Mouse (Mus musculus) heart, embryonic 15.5 days (tissue): ENCODE measurements at regions not wholly inside any gene's neighbourhood (a gene's known extent, or its start where the extent isn't known, plus 50 kb on each side); places are given as distances from the start of the nearest gene placed in this dataset.

Experiments
- ATAC-seq: fragments of 200-750 bp; cut with Nextera tagmentation; replicated peaks from 2 replicates; pipeline ENCODE4 v1.8.0; 2017; ENCODE audit warnings: low read depth, moderate TSS enrichment; ENCODE audit not compliant: insufficient number of reproducible peaks, insufficient read depth, low FRiP score
- H3K27ac ChIP-seq: fragments of 300-500 bp; sonication (generic); 2 replicates; pipeline ENCODE4 v1.5.1; 2015; ENCODE audit warnings: mild to moderate bottlenecking, inconsistent platforms
- H3K27me3 ChIP-seq: fragments of 300-500 bp; sonication (generic); 2 replicates; pipeline ENCODE4 v1.6.1; 2015; ENCODE audit warnings: inconsistent platforms
- H3K36me3 ChIP-seq: fragments of 300-500 bp; sonication (generic); 2 replicates; pipeline ENCODE4 v1.6.1; 2015; ENCODE audit warnings: mild to moderate bottlenecking, inconsistent platforms
- H3K4me1 ChIP-seq: fragments of 300-500 bp; sonication (generic); replicated peaks from 2 replicates; pipeline ENCODE4 v1.6.1; 2015; ENCODE audit warnings: inconsistent platforms
- H3K4me2 ChIP-seq: fragments of 300-500 bp; sonication (generic); 2 replicates; pipeline ENCODE4 v1.6.1; 2015; ENCODE audit warnings: inconsistent platforms, mild to moderate bottlenecking, moderate library complexity
- H3K4me3 ChIP-seq: fragments of 300-500 bp; sonication (generic); 2 replicates; pipeline ENCODE4 v1.5.1; 2015; ENCODE audit warnings: mild to moderate bottlenecking, inconsistent platforms
- H3K9ac ChIP-seq: fragments of 300-500 bp; sonication (generic); 2 replicates; pipeline ENCODE4 v1.6.1; 2015; ENCODE audit warnings: mild to moderate bottlenecking, inconsistent platforms
- H3K9me3 ChIP-seq: fragments of 300-500 bp; sonication (generic); replicated peaks from 2 replicates; pipeline ENCODE4 v1.6.1; 2016; ENCODE audit warnings: inconsistent platforms
- WGBS: fragments of 180-500 bp; shearing (Covaris S2); methylation state at CpG from one replicate; pipeline ENCODE4 v1.1.7; 2015; ENCODE audit warnings: mixed read lengths; 5-methylcytosine and 5-hydroxymethylcytosine counted together

DNA sequence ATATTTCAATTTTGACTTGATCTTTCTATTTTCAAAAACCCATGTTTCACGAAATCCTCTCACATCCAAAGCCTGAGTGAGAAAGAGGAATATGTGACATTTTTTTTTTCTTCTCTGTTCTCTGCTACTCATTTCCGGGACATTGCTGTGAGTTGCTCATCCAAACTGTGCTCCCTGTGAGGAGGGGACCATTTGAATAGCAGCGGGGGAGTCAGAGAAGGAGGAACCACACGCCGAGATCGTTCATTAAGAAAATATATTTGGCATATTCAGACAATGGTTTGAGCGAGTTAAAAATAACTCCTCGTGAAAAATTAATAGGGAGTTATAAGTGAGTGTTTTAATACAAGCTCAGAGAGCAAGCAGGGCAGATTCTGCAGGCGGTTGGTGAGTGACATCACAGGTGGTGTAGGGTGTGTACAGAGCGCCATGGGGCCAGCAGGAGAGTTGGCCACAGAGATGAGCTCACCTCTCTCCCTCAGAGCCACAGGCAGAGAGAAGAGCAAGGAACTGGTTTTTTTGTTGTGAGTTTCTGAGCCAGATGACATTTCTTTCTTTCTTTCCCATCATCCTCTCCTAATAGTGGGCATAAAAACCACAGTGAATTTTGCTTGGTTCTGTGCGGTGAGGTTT lies 54.4 kb upstream of the Calcoco1 start:
- H3K4me2 ChIP-seq: no peak overlapping the region
- no peaks in the 10 kb centered on the region for H3K36me3 ChIP-seq
- no peak for ATAC-seq
- no peak overlapping the region for H3K27ac ChIP-seq
- H3K27me3 ChIP-seq: peaks cover 15% of the 10 kb centered on the region
- no peaks in the 10 kb centered on the region for H3K9me3 ChIP-seq
- no peak overlapping the region for H3K4me3 ChIP-seq
- WGBS: 43% methylated on average over 11 of the region's 11 CpGs
- H3K4me1 ChIP-seq: no peaks in the 10 kb centered on the region
- H3K9ac ChIP-seq: no peak overlapping the region

DNA sequence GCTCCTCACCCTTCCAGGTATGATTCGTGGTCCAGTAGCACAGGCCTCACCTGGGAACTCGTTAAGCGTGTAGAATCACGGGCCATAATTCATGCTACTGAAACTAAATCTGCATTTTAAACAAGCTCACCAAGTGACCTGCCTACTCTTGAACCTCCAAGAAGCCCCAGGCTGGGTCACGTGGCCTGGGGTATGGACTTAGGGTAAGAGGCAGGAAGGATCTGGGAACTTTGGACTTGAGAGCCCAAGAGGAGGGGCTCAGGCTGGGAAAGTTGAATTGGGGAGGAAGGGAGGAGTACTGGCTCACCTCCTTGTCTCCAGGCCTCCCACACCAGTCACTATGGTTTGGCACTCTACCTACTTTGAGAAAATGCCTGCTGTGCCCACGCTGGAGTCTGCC lies 58.6 kb upstream of the Calcoco1 start:
- ATAC-seq: no peak
- peaks cover 31% of the 10 kb centered on the region for H3K27me3 ChIP-seq

DNA sequence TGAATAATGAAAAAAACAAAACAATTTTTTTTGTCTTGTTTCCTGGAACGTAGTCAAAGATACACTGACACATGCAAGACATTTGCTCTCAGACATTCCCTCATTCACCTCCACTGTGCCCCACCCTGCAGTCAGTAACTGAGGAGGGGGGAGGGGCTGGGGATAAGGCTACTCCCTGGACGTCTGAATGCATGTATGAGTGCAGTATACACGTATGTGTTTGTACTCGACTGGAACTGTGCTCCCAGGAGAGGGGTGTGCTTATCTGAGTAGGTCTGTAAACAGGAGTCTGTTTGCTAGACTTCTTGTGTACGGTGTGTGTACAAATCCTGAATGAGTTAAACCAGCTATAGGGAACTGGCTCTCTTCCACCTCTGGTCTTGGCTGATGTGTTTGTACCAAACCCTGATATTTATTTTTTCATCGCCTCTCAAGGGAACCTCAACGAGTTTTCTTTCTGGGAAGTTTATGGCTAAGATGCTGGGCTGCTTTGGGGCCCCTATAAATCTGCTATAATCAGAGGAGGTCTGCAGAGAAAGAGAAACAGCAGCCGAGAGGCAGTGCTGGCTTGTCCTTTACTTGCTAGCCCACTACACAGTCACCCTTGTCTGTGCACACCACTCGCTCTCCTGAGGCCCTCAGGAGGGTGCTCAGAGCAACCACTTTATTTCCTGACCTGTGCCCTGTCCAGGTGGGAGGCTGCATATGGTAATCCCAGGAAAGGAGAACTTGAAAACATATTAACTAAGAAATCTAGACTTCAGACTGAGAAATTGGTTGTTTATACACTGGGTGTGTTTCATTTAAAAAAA lies 61.2 kb upstream of the Calcoco1 start:
- H3K27me3 ChIP-seq: peaks cover 46% of the 10 kb centered on the region
- WGBS: 47% methylated on average over 9 of the region's 9 CpGs
- no peak overlapping the region for H3K27ac ChIP-seq
- H3K36me3 ChIP-seq: no peaks in the 10 kb centered on the region
- no peak overlapping the region for H3K4me3 ChIP-seq
- no peaks in the 10 kb centered on the region for H3K4me1 ChIP-seq
- no peak overlapping the region for H3K4me2 ChIP-seq
- no peak for ATAC-seq
- H3K9me3 ChIP-seq: no peaks in the 10 kb centered on the region
- H3K9ac ChIP-seq: no peak overlapping the region

More for the DNA sequence above, 58.6 kb upstream of the Calcoco1 start:
- Histone ChIP-seq H3K27ac (no peak overlapping the region), H3K9me3 (no peaks in the 10 kb centered on the region), H3K4me3 (no peak overlapping the region), H3K36me3 (no peaks in the 10 kb centered on the region), H3K4me2 (no peak overlapping the region), H3K9ac (no peak overlapping the region), H3K4me1 (no peaks in the 10 kb centered on the region)
- 82% methylated on average over 6 of the region's 6 CpGs for WGBS

DNA sequence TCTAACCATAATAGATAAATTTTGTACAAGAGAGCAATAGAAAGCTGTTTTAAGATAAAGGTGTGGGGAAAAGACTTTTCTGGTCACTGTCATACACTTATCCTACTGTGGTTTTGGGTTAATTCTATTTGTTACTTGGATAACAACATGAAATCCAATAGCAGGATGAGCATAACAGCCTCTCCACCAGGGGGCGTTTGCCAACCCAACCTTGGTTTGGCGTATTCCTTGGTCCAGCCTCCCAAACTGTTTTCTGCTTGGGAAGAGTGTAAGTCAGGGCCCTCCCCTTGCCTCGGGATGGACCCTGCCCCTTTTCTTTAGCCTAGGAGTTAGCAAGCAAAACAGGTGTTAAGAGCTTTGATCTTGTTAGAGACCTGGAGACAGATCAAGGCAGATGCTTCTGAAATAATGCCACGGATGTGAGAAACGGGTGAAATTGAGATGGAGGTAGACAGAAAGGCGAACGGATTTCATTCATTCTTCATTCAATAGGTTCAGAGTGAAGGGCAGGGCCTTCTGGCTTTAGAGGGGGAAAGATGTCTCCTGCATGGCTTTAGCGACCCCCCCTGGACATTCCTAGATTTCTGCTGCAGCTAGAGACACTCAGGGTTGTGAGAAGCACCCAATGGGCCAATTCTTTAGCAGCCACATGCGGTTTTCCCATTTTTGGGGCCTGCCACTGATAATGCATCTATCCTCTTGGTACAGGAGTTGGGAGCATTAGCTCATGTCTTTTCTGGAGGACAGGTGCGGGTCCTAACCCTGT lies 63.3 kb upstream of the Calcoco1 start:
- WGBS: 32% methylated on average over 10 of the region's 10 CpGs
- Histone ChIP-seq H3K9me3 (no peaks in the 10 kb centered on the region), H3K27me3 (peaks cover 66% of the 10 kb centered on the region)

DNA sequence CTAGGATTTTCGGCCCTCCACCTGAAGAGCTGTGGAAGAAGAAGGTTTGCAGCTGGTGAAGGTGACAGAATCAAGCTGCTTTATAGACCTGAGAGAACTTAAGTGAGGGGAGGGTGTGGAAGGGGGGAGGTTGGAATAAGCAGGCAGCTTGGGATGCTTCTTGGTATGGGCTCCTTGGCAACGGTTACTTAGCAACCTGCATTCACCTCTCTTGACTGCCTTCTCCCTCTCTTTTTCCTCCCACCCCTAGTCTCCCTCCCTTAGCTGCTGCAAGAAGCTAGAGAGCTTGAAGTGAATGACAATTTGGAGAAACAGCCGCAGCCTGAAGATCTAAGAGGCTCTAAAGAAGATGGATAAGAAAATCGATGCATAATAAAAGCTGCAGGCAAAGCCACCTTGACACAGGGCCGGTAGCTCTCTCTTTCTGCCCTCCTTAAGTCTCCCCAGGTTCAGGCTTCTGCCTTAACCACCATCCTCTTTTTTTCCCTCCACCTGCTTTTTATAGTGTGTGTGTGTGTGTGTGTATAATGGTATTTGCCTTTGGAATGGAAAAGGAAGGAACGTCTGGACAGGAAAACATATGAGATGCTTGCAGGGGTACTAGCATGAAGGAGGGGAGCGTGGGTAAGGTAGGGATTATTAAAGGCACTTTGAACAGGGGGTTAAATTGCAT lies 67.0 kb upstream of the Calcoco1 start:
- no peak overlapping the region for H3K4me3 ChIP-seq
- H3K9ac ChIP-seq: no peak overlapping the region
- H3K36me3 ChIP-seq: no peaks in the 10 kb centered on the region
- no peaks in the 10 kb centered on the region for H3K4me1 ChIP-seq
- H3K9me3 ChIP-seq: no peaks in the 10 kb centered on the region
- H3K27ac ChIP-seq: no peak overlapping the region
- H3K4me2 ChIP-seq: no peak overlapping the region
- whole genome bisulfite sequencing: 49% methylated on average over 7 of the region's 7 CpGs
- no peak for ATAC-seq
- H3K27me3 ChIP-seq: peaks cover 79% of the 10 kb centered on the region

More for the DNA sequence above, 63.3 kb upstream of the Calcoco1 start:
- ATAC-seq: no peak
- H3K4me3 ChIP-seq: no peak overlapping the region
- no peak overlapping the region for H3K9ac ChIP-seq
- H3K4me1 ChIP-seq: no peaks in the 10 kb centered on the region
- no peaks in the 10 kb centered on the region for H3K36me3 ChIP-seq
- no peak overlapping the region for H3K4me2 ChIP-seq
- H3K27ac ChIP-seq: no peak overlapping the region

DNA sequence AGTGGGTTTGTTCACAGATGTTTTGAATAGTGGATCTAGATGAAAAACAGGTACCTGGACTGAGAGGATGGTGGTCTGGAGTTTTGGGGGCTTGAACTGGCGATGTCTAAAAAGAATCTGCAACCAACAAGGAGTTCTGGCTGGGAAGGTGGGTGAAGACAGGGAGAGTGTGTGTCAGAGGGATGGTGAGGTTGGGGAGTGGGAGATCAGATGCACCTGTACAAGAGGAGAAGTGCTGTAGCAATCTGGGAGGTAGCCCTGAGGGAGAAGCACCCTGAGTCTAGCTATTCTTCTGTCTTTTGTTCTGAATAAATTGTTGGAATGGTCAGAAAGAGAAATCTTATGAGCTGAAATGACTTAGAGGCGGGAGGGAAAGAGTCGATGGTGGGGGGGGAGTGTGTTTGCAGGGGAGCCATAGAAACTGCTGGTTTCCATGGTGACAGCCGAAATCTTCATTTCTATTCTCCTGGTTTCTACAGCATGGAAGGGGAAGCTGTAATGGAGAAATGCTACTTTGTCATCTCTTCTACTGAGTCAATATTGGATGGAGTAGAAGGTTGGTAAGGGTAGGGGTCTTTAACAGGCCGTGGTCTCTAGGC lies 75.1 kb upstream of the Calcoco1 start:
- Histone ChIP-seq H3K9ac (no peak overlapping the region), H3K36me3 (no peaks in the 10 kb centered on the region), H3K9me3 (no peaks in the 10 kb centered on the region), H3K4me1 (no peaks in the 10 kb centered on the region), H3K27ac (no peak overlapping the region), H3K27me3 (peaks cover 66% of the 10 kb centered on the region), H3K4me3 (no peak overlapping the region), H3K4me2 (no peak overlapping the region)
- no peak for ATAC-seq
- WGBS: 70% methylated on average over 5 of the region's 5 CpGs

DNA sequence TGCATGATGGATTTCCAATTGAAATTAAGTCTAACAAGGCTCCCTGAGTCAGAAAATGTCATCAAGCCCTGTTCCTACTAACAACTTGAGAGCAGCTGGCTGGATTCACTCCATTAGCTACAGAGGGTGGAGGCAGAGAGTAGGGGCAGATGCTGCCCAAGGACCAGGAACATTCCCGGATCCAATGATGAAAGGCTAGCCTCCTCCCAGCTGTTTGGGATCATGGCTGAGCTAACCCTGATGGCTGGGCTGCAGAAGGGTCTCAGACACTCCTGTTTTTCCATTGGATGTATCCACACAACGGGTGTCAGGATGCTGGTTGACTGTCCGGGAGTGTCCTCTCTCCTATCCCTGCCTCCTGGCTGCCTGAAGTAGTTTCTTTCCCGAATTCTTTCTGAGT lies 78.1 kb upstream of the Calcoco1 start:
- no peaks in the 10 kb centered on the region for H3K4me1 ChIP-seq
- WGBS: 73% methylated on average over 4 of the region's 4 CpGs
- peaks cover 59% of the 10 kb centered on the region for H3K27me3 ChIP-seq
- no peaks in the 10 kb centered on the region for H3K9me3 ChIP-seq
- H3K4me2 ChIP-seq: no peak overlapping the region
- no peak overlapping the region for H3K27ac ChIP-seq
- no peak overlapping the region for H3K9ac ChIP-seq
- H3K4me3 ChIP-seq: no peak overlapping the region
- ATAC-seq: no peak
- no peaks in the 10 kb centered on the region for H3K36me3 ChIP-seq

DNA sequence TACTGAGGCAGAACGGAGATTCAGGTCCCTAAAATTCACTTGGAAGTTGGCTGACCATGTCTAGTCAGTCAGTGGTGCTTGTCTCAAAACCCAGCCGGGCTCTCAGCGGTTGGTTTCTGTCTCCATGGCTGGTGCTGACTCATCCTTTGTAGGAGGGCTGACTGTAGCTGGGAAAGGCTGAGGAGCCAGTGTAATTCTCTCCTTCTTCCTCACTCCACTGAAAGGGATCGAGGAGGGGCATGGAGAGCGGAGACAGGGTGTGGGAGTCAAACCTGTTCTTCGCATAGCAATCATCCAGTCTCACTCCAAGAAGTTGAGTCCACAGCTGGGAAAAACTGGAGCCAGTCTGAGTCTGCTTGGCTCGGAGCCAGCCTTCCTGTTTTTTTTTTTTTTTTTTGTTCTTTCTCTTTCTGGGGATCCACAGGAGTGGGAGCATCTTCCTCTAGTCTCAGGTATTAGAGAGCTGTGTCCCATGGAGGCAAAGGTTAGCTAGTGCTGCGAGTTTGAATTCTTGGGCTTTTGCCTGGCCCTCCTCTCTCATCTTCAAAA lies 80.4 kb upstream of the Calcoco1 start:
- H3K9ac ChIP-seq: no peak overlapping the region
- H3K36me3 ChIP-seq: no peaks in the 10 kb centered on the region
- H3K4me2 ChIP-seq: no peak overlapping the region
- no peaks in the 10 kb centered on the region for H3K9me3 ChIP-seq
- ATAC-seq: no peak
- H3K27ac ChIP-seq: no peak overlapping the region
- H3K4me3 ChIP-seq: no peak overlapping the region
- peaks cover 60% of the 10 kb centered on the region for H3K27me3 ChIP-seq
- no peaks in the 10 kb centered on the region for H3K4me1 ChIP-seq
- 59% methylated on average over 8 of the region's 8 CpGs for WGBS

DNA sequence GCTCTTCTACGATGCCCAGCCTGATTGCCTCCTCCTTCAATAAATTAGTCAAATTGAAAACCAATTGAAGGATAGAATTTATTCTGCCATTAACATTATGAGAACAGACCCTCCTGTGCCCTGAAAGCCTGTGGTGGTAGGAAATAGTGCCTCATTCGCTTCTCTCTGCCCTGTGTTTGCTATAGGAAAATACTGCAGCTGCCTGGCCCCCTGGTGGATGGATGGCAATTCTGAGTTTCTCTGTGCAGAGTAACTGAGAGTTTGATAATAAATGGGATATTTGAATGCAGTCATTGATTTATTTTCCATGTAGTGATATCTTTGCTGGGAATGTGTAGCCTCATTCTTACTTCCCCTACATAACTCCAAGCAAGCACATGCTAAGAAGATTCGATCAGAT lies 85.4 kb upstream of the Calcoco1 start:
- Histone ChIP-seq H3K27me3 (peaks cover 42% of the 10 kb centered on the region), H3K9me3 (no peaks in the 10 kb centered on the region), H3K4me3 (no peak overlapping the region), H3K4me2 (no peak overlapping the region), H3K27ac (no peak overlapping the region), H3K36me3 (no peaks in the 10 kb centered on the region), H3K4me1 (no peaks in the 10 kb centered on the region), H3K9ac (no peak overlapping the region)
- 64% methylated on average over 3 of the region's 3 CpGs for WGBS
- ATAC-seq: no peak

DNA sequence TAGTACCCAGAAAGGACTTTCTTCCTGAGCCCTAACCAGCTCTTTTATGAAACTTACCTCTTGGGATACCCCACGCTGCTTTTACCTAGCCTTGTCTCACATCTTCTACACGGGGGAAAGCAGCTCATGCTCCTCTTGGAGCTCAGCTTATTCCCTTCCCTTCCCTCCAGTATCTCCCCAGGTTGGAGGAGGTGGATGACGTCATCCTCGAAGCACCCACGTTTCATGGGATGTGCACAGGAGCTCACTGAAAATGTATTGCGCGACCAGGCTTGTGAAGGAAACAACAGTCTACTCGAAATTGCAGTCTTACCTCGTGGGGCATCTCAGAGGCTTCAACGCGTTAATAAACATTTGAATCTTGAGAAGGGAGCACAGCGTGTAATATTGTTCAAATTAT lies 97.2 kb upstream of the Calcoco1 start:
- H3K4me1 ChIP-seq: no peaks in the 10 kb centered on the region
- no peaks in the 10 kb centered on the region for H3K36me3 ChIP-seq
- WGBS: 66% methylated on average over 12 of the region's 12 CpGs

More for the DNA sequence above, 97.2 kb upstream of the Calcoco1 start:
- no peak overlapping the region for H3K4me3 ChIP-seq
- no peak overlapping the region for H3K27ac ChIP-seq
- no peaks in the 10 kb centered on the region for H3K9me3 ChIP-seq
- no peak overlapping the region for H3K4me2 ChIP-seq
- ATAC-seq: no peak
- H3K27me3 ChIP-seq: peaks cover 15% of the 10 kb centered on the region
- no peak overlapping the region for H3K9ac ChIP-seq
